Mouse (Mus musculus) heart, embryonic 10.5 days (tissue): ENCODE measurements around the gene Ssh2. TPM values are rescaled to one million over a fixed set of nuclear protein-coding genes. Genes with fewer than 3 reads are reported as not detected.

ENCODE experiments used
- DNase-seq: peaks from one replicate; pipeline ENCODE4 v3.0.0-alpha.2; 2017; ENCODE audit warnings: low spot score
- H3K27ac ChIP-seq: fragments of 300-500 bp; sonication (generic); 2 replicates; pipeline ENCODE4 v1.5.1; 2016; ENCODE audit warnings: mild to moderate bottlenecking
- H3K27me3 ChIP-seq: fragments of 300-500 bp; sonication (generic); 2 replicates; pipeline ENCODE4 v1.6.1; 2016; ENCODE audit warnings: mild to moderate bottlenecking; ENCODE audit not compliant: poor library complexity, insufficient read depth, severe bottlenecking
- H3K36me3 ChIP-seq: fragments of 300-500 bp; sonication (generic); 2 replicates; pipeline ENCODE4 v1.6.1; 2016; ENCODE audit warnings: mild to moderate bottlenecking, moderate library complexity
- H3K4me1 ChIP-seq: fragments of 300-500 bp; sonication (generic); 2 replicates; pipeline ENCODE4 v1.6.1; 2016; ENCODE audit warnings: mild to moderate bottlenecking
- H3K4me3 ChIP-seq: fragments of 300-500 bp; sonication (generic); 2 replicates; pipeline ENCODE4 v1.5.1; 2016; ENCODE audit warnings: mild to moderate bottlenecking, moderate library complexity
- H3K9me3 ChIP-seq: fragments of 300-500 bp; sonication (generic); 2 replicates; pipeline ENCODE4 v1.6.1; 2016; ENCODE audit warnings: mild to moderate bottlenecking, moderate library complexity
- WGBS: fragments of 180-500 bp; shearing (Covaris S2); methylation state at CpG from one replicate; pipeline ENCODE4 v1.1.7; 2016; 5-methylcytosine and 5-hydroxymethylcytosine counted together
- polyA plus RNA-seq: library from polyadenylated mRNA; unstranded; fragments of >200 nt; fragmentation: Nextera tagmentation; extraction: Ambion mirVana; gene quantifications from 2 replicates; pipeline ENCODE4 v1.2.1, GENCODE M21; 2016

Ssh2 gene
- polyA plus RNA-seq, 1 experiment from 2014 or later = 15.0 TPM

- WGBS = 39% methylated on average over 3 of the region's 3 CpGs
- no peaks in the 10 kb centered on the region for H3K27me3 ChIP-seq
- no peaks in the 10 kb centered on the region for H3K36me3 ChIP-seq
- H3K4me1 ChIP-seq = peaks cover 11% of the 10 kb centered on the region; the same call in 1 of the 2 replicates
- H3K27ac ChIP-seq = no peak overlapping the region
- H3K4me3 ChIP-seq = no peak overlapping the region
- no peaks in the 10 kb centered on the region for H3K9me3 ChIP-seq
- DNase-seq = no peak
These were observed 101.8 kb downstream of the Ssh2 start for GRCm38 (mm10) chr11:77317721-77318477.

GRCm38 (mm10) chr11:77318478-77319118 lies 102.5 kb downstream of the Ssh2 start:
- Histone ChIP-seq H3K36me3 (no peaks in the 10 kb centered on the region), H3K4me1 (peaks cover 11% of the 10 kb centered on the region; the same call in 1 of the 2 replicates), H3K27me3 (no peaks in the 10 kb centered on the region), H3K9me3 (no peaks in the 10 kb centered on the region), H3K4me3 (no peak overlapping the region), H3K27ac (no peak overlapping the region)
- no peak for DNase-seq

- no peak overlapping the region for H3K27ac ChIP-seq
- no peak for DNase-seq
- H3K4me1 ChIP-seq = peaks cover 6% of the 10 kb centered on the region; the same call in 1 of the 2 replicates
- no peak overlapping the region for H3K4me3 ChIP-seq
- H3K9me3 ChIP-seq = no peaks in the 10 kb centered on the region
- no peaks in the 10 kb centered on the region; the same call in 1 of the 2 replicates for H3K36me3 ChIP-seq
- no peaks in the 10 kb centered on the region for H3K27me3 ChIP-seq
- WGBS = 47% methylated on average over 1 of the region's 1 CpGs
These were observed 105.1 kb downstream of the Ssh2 start for GRCm38 (mm10) chr11:77321214-77321613.

GRCm38 (mm10) chr11:77330529-77330928 lies 114.4 kb downstream of the Ssh2 start:
- Histone ChIP-seq H3K9me3 (no peaks in the 10 kb centered on the region), H3K4me3 (no peak overlapping the region), H3K4me1 (0 out of 2 replicates have a peak, but pooled peaks cover 7% of the 10 kb centered on the region), H3K27ac (no peak overlapping the region), H3K27me3 (no peaks in the 10 kb centered on the region), H3K36me3 (peaks cover 8% of the 10 kb centered on the region)
- DNase-seq = no peak
- whole genome bisulfite sequencing = 72% methylated on average over 2 of the region's 2 CpGs

- Histone ChIP-seq H3K4me3 (peak overlapping the region; percentile 85), H3K27me3 (no peaks in the 10 kb centered on the region), H3K9me3 (no peaks in the 10 kb centered on the region), H3K27ac (peak overlapping the region; percentile 93; the same call in 1 of the 2 replicates), H3K4me1 (peaks cover 9% of the 10 kb centered on the region; the same call in 1 of the 2 replicates), H3K36me3 (no peaks in the 10 kb centered on the region)
- WGBS = 70% methylated on average over 4 of the region's 4 CpGs
- DNase-seq = no peak
These were observed 131.2 kb downstream of the Ssh2 start for GRCm38 (mm10) chr11:77347273-77347672.

GRCm38 (mm10) chr11:77348142-77348741 lies 132.2 kb downstream of the Ssh2 start:
- peak overlapping the region; percentile 85 for H3K4me3 ChIP-seq
- H3K27ac ChIP-seq = peak overlapping the region; percentile 93
- H3K4me1 ChIP-seq = peaks cover 9% of the 10 kb centered on the region; the same call in 1 of the 2 replicates
- under 1% methylated on average over 54 of the region's 54 CpGs for WGBS
- no peaks in the 10 kb centered on the region for H3K36me3 ChIP-seq
- no peaks in the 10 kb centered on the region for H3K9me3 ChIP-seq
- H3K27me3 ChIP-seq = no peaks in the 10 kb centered on the region
- peak; percentile 93 for DNase-seq

- Histone ChIP-seq H3K4me1 (peaks cover 9% of the 10 kb centered on the region; the same call in 1 of the 2 replicates), H3K4me3 (peak overlapping the region; percentile 85), H3K27me3 (no peaks in the 10 kb centered on the region), H3K36me3 (no peaks in the 10 kb centered on the region), H3K9me3 (no peaks in the 10 kb centered on the region), H3K27ac (peak overlapping the region; percentile 93)
- 20% methylated on average over 6 of the region's 6 CpGs for WGBS
- DNase-seq = no peak
These were observed 132.9 kb downstream of the Ssh2 start for GRCm38 (mm10) chr11:77348985-77349384.

GRCm38 (mm10) chr11:77349698-77350097 lies 133.6 kb downstream of the Ssh2 start:
- no peaks in the 10 kb centered on the region for H3K9me3 ChIP-seq
- no peaks in the 10 kb centered on the region for H3K27me3 ChIP-seq
- peaks cover 9% of the 10 kb centered on the region; the same call in 1 of the 2 replicates for H3K4me1 ChIP-seq
- H3K27ac ChIP-seq = no peak overlapping the region
- peak overlapping the region; percentile 85 for H3K4me3 ChIP-seq
- no peak for DNase-seq
- no peaks in the 10 kb centered on the region for H3K36me3 ChIP-seq
- WGBS = 55% methylated on average over 2 of the region's 2 CpGs

GRCm38 (mm10) chr11:77355055-77355454 lies 139.0 kb downstream of the Ssh2 start:
- Histone ChIP-seq H3K27me3 (no peaks in the 10 kb centered on the region), H3K27ac (no peak overlapping the region), H3K4me1 (peaks cover 3% of the 10 kb centered on the region; the same call in 1 of the 2 replicates), H3K9me3 (no peaks in the 10 kb centered on the region), H3K4me3 (no peak overlapping the region), H3K36me3 (no peaks in the 10 kb centered on the region)
- no peak for DNase-seq
- WGBS = 79% methylated on average over 3 of the region's 3 CpGs

GRCm38 (mm10) chr11:77357839-77358238 lies 141.8 kb downstream of the Ssh2 start:
- no peaks in the 10 kb centered on the region for H3K27me3 ChIP-seq
- H3K36me3 ChIP-seq = 0 out of 2 replicates have a peak, but pooled peaks cover 4% of the 10 kb centered on the region
- H3K27ac ChIP-seq = no peak overlapping the region
- no peak for DNase-seq
- H3K4me1 ChIP-seq = peaks cover 12% of the 10 kb centered on the region
- H3K4me3 ChIP-seq = no peak overlapping the region
- 98% methylated on average over 1 of the region's 1 CpGs for WGBS
- no peaks in the 10 kb centered on the region for H3K9me3 ChIP-seq

GRCm38 (mm10) chr11:77363476-77363875 lies 147.4 kb downstream of the Ssh2 start:
- Histone ChIP-seq H3K4me1 (peaks cover 33% of the 10 kb centered on the region), H3K36me3 (0 out of 2 replicates have a peak, but pooled peaks cover 4% of the 10 kb centered on the region), H3K27ac (peak overlapping the region; percentile 42; the same call in 1 of the 2 replicates), H3K4me3 (no peak overlapping the region), H3K9me3 (no peaks in the 10 kb centered on the region), H3K27me3 (no peaks in the 10 kb centered on the region)
- WGBS = 60% methylated on average over 2 of the region's 2 CpGs
- DNase-seq = no peak

- Histone ChIP-seq H3K36me3 (0 out of 2 replicates have a peak, but pooled peaks cover 4% of the 10 kb centered on the region), H3K27ac (peak overlapping the region; percentile 4; the same call in 1 of the 2 replicates), H3K27me3 (no peaks in the 10 kb centered on the region), H3K4me1 (peaks cover 37% of the 10 kb centered on the region), H3K9me3 (no peaks in the 10 kb centered on the region), H3K4me3 (no peak overlapping the region)
- no peak for DNase-seq
- 64% methylated on average over 1 of the region's 1 CpGs for WGBS
These were observed 148.3 kb downstream of the Ssh2 start for GRCm38 (mm10) chr11:77364376-77364775.
